Mouse (Mus musculus) frontal cortex, postnatal 36 days (tissue): Measurements from ENCODE around the gene Gpr157.

Experiments
- DNase-seq, 2 experiments: peaks; one replicate each; pipeline ENCODE4 v3.0.0; 2022; ENCODE audit warnings: low spot score in 2 of 2

Gene Gpr157

DNA sequence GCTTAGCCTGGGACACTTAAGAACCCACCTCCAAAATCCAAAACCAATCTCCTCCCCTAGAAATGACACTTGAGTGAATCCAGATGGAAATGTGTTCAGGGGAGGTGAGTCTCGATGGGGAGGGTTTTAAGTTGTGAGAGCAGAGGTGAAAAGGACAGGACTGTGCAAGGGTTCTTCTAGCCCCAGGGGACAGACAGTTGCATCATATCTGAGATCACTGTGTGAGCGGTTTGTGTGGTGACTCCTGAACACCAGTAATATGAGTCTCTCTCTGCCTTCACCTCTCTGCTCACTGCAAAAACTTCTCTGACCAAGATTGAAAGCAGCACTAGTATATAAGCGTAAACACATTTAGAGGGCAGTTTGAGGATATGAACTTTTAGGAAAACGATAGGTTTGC lies 59.1 kb downstream of the Gpr157 start:
- DNase-seq: no peak

DNA sequence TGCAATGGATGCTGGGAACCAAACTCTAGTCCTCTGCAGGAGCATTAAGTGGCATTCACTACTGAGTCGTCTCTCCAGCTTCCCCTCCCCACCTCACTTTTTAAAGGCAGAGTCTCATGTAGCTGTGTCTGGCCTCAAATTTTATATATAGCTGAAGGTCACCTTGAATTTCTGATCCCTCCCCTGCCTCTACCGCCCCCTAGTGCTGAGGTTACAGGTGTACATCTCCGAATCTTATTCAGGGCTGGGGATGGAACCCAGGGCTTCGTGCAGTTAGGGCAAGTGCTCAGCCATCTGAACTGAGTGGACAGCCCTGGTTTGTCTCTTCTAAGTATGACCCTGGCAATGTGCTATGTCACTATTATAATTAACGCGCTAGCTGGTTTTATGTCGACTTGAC lies 63.9 kb downstream of the Gpr157 start:
- DNase-seq: no peak

DNA sequence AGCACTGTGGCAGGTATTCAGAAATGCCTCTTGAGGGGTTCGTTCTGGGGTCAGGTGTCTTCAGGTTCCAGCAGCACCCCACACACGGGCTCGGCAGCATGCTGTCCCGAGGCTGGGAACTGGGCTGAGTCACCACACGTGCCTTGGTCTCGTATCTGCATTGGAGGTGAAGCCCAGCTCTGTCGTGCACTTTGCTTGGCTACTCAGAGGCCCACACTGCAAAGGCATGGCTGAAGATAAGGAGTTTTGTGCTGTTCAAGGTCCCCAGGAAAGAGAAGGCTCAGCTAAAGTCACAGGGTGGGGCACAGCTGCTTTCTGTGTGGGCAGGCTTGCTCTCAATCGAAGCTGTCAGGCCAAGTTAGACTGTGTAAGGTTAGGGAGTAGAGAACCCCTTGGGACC lies 65.3 kb downstream of the Gpr157 start:
- DNase-seq: no peak

DNA sequence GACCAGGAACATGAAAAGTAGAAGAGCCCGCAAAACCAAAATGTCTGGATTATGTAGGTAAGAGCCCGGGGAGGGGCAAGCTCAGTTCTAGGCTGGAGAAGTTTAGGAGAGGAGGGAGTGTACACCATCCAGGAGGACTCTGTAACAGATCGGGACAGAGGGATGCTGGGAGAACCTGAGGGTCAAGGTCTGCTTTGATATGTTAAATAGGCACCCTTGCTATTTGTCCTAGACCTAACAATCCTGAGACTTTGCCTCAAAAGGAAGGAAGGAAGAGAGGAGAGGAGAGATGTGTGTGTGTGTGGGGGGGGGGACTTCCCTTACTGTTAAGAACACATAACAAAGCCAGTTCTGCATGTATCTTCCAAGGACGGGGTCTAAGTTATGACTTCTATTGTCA lies 68.1 kb downstream of the Gpr157 start:
- no peak for DNase-seq
